Mouse (Mus musculus): ENCODE results near the gene Pgp. TPM values are rescaled to one million over a fixed set of nuclear protein-coding genes. Genes with fewer than 3 reads are reported as not detected.

The Pgp gene
- total RNA-seq, 2 experiments from 2014 or later = 65.8 to 69.6 TPM

- intact Hi-C loops (cut with DNase I) = no loop called here
- Histone ChIP-seq H3K27ac (peak overlapping the region; percentile 94), H3K4me3 (peak overlapping the region; percentile 76)
- peak in 1 of 2 experiments; percentile 57 for DNase-seq (ENCODE audit: extremely low spot score in 1 of 2, low spot score in 2 of 2)
- no peak for TF ChIP-seq CTCF (IDR thresholded peaks at IDR 0.05)
Measured at GRCm38 (mm10) chr17:24488662-24489264, 18.6 kb downstream of the Pgp start.

- DNase-seq (ENCODE audit: extremely low spot score in 1 of 2, low spot score in 2 of 2) = peak in 1 of 2 experiments; percentile 12
- peak overlapping the region; percentile 94 for H3K27ac ChIP-seq
- intact Hi-C loops (cut with DNase I) = no loop called here
- TF ChIP-seq CTCF (IDR thresholded peaks at IDR 0.05) = no peak
- H3K4me3 ChIP-seq = peak overlapping the region; percentile 76
Measured at GRCm38 (mm10) chr17:24489265-24490030, 19.3 kb downstream of the Pgp start.

- peak overlapping the region; percentile 76 for H3K4me3 ChIP-seq
- no peak for TF ChIP-seq CTCF (IDR thresholded peaks at IDR 0.05)
- no peak for DNase-seq (ENCODE audit: extremely low spot score in 1 of 2, low spot score in 2 of 2)
- intact Hi-C loops (cut with DNase I) = no loop called here
- peak overlapping the region; percentile 94 for H3K27ac ChIP-seq
Measured at GRCm38 (mm10) chr17:24490399-24490798, 20.2 kb downstream of the Pgp start.

- no peak for DNase-seq (ENCODE audit: extremely low spot score in 1 of 2, low spot score in 2 of 2)
- Histone ChIP-seq H3K27ac (peak overlapping the region; percentile 70), H3K4me3 (no peak overlapping the region)
- intact Hi-C loops (cut with DNase I) = no loop called here
- peak; percentile 67 for TF ChIP-seq CTCF (IDR thresholded peaks at IDR 0.05)
Measured at GRCm38 (mm10) chr17:24494627-24495335, 24.6 kb downstream of the Pgp start.

- peak in 1 of 2 experiments; percentile 78 for DNase-seq (ENCODE audit: extremely low spot score in 1 of 2, low spot score in 2 of 2)
- TF ChIP-seq CTCF (IDR thresholded peaks at IDR 0.05) = no peak
- intact Hi-C loops (cut with DNase I) = no loop called here
- Histone ChIP-seq H3K27ac (peak overlapping the region; percentile 70), H3K4me3 (no peak overlapping the region)
Measured at GRCm38 (mm10) chr17:24495443-24495842, 25.3 kb downstream of the Pgp start.

- intact Hi-C loops (cut with DNase I) = no loop called here
- no peak for TF ChIP-seq CTCF (IDR thresholded peaks at IDR 0.05)
- Histone ChIP-seq H3K4me3 (no peak overlapping the region), H3K27ac (peak overlapping the region; percentile 70)
- DNase-seq (ENCODE audit: extremely low spot score in 1 of 2, low spot score in 2 of 2) = no peak
Measured at GRCm38 (mm10) chr17:24496026-24496425, 25.8 kb downstream of the Pgp start.

GRCm38 (mm10) chr17:24502208-24502607 lies 32.0 kb downstream of the Pgp start:
- intact Hi-C loops (cut with DNase I) = no loop called here
- DNase-seq (ENCODE audit: extremely low spot score in 1 of 2, low spot score in 2 of 2) = no peak
- no peak overlapping the region for H3K4me3 ChIP-seq
- H3K27ac ChIP-seq = no peak overlapping the region
- peak; percentile 8; the same call in 1 of the 2 replicates for TF ChIP-seq CTCF (IDR thresholded peaks at IDR 0.05)

GRCm38 (mm10) chr17:24504085-24504484 lies 33.9 kb downstream of the Pgp start:
- DNase-seq (ENCODE audit: extremely low spot score in 1 of 2, low spot score in 2 of 2) = no peak
- Histone ChIP-seq H3K4me3 (no peak overlapping the region), H3K27ac (peak overlapping the region; percentile 88; the same call in 1 of the 2 replicates)
- no peak for TF ChIP-seq CTCF (IDR thresholded peaks at IDR 0.05)
- intact Hi-C loops (cut with DNase I) = no loop called here

GRCm38 (mm10) chr17:24505286-24505955 lies 35.2 kb downstream of the Pgp start:
- DNase-seq (ENCODE audit: extremely low spot score in 1 of 2, low spot score in 2 of 2) = no peak
- intact Hi-C loops (cut with DNase I) = no loop called here
- Histone ChIP-seq H3K4me3 (no peak overlapping the region), H3K27ac (peak overlapping the region; percentile 88)
- no peak for TF ChIP-seq CTCF (IDR thresholded peaks at IDR 0.05)

- DNase-seq (ENCODE audit: extremely low spot score in 1 of 2, low spot score in 2 of 2) = peak; percentile 65 to 80
- peak overlapping the region; percentile 88 for H3K27ac ChIP-seq
- peak; percentile 28 for TF ChIP-seq CTCF (IDR thresholded peaks at IDR 0.05)
- intact Hi-C loops (cut with DNase I) = no loop called here
- H3K4me3 ChIP-seq = peak overlapping the region; percentile 14; the same call in 1 of the 2 replicates
Measured at GRCm38 (mm10) chr17:24506332-24507070, 36.3 kb downstream of the Pgp start.

GRCm38 (mm10) chr17:24507129-24507664 lies 37.0 kb downstream of the Pgp start:
- peak overlapping the region; percentile 88 for H3K27ac ChIP-seq

More at GRCm38 (mm10) chr17:24507129-24507664, 37.0 kb downstream of the Pgp start:
- no peak for TF ChIP-seq CTCF (IDR thresholded peaks at IDR 0.05)
- intact Hi-C loops (cut with DNase I) = no loop called here
- H3K4me3 ChIP-seq = no peak overlapping the region
- DNase-seq (ENCODE audit: extremely low spot score in 1 of 2, low spot score in 2 of 2) = peak in 1 of 2 experiments; percentile 28

Data from left cerebral cortex, adult 2 months (tissue).